Mouse (Mus musculus) cortical plate, adult 2 months (tissue): Measurements from ENCODE around the gene Helq.

Experiments
- CTCF ChIP-seq: fragments of 200-500 bp; IDR thresholded peaks from 2 replicates; pipeline ENCODE4 v1.5.1; 2011; ENCODE audit warnings: mild to moderate bottlenecking, control low read depth, low read length; ENCODE audit not compliant: insufficient read depth; ENCODE audit errors: extremely low read depth
- POLR2A ChIP-seq: fragments of 200-500 bp; IDR thresholded peaks from 2 replicates; pipeline ENCODE4 v1.6.1; 2011; ENCODE audit warnings: mild to moderate bottlenecking, low read length, control low read depth; ENCODE audit not compliant: insufficient read depth; ENCODE audit errors: extremely low read depth

DNA sequence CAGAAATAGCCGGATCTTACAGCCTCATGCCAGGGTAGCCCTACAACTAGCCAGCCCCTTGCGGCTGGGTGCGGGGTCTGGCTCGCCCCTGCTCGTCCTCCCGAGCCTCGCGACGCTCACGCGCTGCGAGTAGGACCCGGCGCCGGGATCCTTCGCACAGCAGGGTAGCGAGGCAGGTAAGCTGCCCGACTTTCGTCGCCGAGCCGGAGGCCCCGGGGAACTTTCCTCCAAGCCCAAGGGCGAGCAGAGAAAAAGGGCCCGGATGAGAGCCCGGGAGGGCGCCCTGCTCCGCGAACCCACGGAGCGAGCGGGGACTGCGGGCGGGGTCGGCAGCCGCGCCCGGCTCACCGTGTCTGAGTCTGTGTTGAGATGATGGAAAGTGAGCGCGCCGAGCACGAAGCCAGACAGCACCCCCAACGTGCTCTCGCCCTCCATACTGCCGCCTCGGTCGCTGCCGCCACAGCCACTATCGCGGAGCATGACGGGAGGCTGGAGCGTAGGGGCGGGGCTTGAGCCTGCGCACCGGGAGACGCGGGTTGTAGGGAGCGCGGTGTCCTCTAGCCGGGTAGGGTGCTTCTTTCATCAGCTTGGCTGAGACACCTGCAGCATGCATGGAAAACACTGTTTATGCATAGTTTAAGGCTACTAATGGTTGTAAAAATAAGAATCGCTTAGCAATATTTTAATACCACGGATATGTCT, 22.2 kb upstream of the Helq start, which contains the start of gene Abraxas1:
- TF ChIP-seq POLR2A (peak; percentile 78), CTCF (no peak)
